Mouse (Mus musculus) urinary bladder, postnatal 25 days (tissue): Measurements from ENCODE around the gene Plekhj1.
A peak's percentile ranks its signal among the peaks of the same experiment; 100 is the strongest.
"Not testable (repeated sequence)": the region's sequence is repeated elsewhere in the genome, so short reads cannot be mapped to it uniquely, and the experiment has no call there.

Experiments used
- DNase-seq: peaks from one replicate; pipeline ENCODE4 v3.0.0; 2022; ENCODE audit warnings: low spot score

Gene Plekhj1

DNA sequence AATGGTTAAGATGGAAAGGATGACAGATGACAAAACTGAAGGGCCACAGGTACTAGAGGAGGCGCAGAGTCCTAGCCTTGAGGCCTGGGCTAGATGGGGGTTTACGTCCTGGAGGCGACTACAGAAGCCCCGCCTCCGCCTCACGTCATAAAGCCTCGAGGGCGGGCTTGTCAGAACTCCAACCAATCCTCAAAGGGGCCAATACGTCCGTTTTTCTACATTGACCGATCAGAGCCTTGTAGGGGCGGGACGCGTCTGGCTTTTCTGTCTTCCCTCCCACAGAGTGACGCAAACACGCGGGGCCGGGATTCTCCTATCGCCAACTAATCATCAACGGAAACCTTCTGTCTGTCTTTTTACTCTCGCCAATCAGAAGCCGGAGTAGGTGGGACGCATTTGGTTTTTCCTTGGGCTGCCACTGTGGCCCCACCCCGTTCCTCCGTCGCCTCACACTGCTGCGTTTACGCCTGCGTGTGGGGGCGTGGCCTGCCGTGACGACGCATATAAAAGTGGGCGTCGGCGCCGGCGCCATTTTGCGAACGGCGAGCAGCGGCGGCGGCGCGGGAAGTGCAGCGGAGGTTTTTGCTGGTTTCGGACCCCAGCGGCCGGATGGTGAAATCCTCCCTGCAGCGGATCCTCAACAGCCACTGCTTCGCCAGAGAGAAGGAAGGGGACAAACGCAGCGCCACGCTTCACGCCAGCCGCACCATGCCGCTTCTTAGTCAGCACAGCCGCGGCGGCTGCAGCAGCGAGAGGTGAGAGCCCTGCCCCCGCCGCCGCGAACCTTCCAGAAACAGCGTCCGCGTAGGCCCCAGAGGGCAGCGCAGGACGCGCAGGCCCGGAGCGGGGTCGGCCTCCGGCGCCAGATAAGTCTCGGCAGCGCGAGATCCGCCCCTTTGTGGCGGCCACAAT is 28.0 kb upstream of the Plekhj1 start, which contains the start of gene Oaz1:
Gene Oaz1 (plus strand): TSS at position 506 of the 912 bp plus-strand sequence.
- DNase-seq: peak; percentile 98

DNA sequence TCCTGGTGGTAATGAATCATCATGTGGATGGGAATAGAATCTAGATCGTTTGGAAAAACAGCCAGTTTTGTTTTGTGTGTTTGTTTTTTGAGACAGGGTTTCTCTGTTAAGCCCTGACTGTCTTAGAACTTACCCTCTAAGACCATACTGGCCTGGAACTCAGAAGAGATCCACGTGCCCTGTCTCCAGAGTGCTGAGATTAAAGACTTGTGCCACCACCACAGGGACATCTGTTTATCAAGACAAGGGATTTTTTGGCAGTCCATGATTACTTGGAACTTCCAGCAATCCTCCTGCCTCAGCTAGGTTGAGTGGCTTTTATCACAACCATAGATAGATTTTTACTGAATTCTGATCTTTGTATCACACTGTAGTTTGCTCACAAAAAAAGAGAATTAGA is 26.4 kb upstream of the Plekhj1 start:
- no peak for DNase-seq

DNA sequence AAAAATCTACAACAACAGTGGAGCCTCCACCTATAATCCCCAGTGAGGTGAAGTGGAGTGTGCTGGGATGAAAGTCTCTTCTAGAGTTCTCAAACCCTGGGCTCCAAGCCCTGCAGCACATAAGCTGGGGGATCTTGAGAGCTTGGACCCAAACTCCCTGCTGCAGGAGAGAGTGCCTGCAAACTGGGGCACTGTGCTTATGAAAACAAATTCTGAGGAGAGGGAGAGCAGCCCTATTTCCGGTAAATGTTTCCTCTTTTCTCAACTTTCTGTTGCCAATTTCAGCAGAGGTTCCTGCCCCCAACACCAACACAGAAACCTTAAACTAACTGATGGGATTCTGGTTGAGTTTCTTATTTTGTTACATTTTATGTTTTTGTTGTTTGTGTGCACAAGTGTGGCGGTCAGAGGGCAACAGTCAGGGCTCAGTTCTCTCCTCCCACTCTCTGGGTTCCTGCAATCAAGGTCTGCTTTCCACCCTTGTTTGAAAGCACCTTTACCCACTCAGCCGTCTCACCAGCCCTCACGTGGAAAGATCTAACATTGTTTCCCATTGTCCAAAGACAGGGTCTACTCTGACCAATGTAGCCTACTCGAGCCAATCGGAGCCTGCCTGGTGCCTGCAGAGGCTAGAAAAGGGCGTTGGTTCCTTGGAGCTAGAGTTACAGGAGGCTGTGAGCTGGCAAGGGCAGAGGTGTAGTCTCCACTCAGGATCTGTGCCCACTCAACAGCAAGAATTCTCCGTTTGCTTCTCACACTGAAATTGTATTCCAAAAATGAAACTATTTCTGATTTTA is 25.6 kb upstream of the Plekhj1 start:
- no peak for DNase-seq

- no peak for DNase-seq
Measured at GRCm38 (mm10) chr10:80823316-80823715, 24.9 kb upstream of the Plekhj1 start.

DNA sequence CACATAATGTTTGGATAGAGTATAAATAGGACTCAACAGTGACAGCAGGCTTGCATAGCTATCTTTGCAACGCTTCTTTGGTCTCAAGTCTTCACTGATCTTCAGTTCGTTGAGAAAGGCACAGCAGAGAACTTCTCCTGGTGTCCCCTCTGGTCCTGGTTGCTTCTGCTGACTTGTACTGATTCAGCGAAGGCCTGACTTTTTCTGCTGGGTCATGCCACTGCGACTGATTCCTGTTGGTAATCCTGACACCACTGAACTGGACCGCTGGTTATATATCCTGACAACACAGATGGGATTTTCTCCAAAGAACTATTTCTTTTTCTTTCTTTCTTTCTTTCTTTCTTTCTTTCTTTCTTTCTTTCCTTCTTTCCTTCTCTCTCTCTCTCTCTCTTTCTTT is 24.1 kb upstream of the Plekhj1 start:
- no peak for DNase-seq

DNA sequence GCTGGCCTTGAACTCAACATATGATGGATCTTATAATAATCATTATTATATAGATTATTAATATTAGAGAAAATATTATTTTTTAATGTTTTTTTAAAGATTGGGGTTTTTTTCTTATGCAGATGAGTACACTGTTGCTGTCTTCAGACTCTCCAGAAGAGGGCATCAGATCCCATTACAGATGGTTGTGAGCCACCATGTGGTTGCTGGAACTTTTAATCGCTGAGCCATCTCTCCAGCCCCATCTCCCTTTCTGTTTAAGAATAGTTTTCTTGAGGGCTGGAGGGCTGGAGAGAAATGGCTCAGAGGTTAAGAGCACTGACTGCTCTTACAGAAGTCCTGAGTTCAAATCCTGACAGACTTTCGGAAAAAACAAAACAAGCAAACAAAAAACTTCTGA is 23.6 kb upstream of the Plekhj1 start:
- no peak for DNase-seq

GRCm38 (mm10) chr10:80819406-80819805 is 21.0 kb upstream of the Plekhj1 start:
- DNase-seq: no peak

DNA sequence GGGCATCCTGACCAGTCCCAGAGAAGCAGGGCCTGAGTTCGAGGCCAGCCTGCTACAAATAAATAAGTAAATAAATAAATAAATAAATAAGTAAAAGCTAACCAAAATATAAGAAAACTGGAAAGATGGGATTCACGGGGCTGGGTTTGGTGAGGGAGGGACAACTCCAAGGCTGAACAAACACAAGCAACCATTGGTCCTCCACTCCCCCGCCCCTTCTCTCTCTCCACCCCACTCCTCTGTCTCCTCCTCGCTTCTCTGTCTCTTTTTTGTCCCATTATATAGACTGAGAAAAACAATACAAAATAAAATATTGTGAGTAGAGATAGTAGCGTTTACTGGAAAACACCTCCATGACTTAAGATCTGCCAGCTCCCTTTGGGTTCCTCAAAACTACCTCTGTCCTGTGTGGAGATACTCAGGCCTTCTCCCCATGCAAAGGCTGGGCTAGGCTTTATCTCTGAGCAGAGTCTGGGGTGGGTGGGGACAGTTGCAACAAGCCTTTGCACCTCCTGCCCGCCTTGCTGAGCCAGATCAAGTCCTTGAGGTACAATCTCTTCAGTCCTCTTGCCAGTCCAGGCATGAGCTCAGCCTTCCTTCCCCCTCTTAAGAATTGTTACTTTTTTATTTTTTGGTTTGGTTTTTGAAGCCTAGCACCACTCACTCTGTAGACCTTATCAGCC is 20.3 kb upstream of the Plekhj1 start:
- no peak for DNase-seq

DNA sequence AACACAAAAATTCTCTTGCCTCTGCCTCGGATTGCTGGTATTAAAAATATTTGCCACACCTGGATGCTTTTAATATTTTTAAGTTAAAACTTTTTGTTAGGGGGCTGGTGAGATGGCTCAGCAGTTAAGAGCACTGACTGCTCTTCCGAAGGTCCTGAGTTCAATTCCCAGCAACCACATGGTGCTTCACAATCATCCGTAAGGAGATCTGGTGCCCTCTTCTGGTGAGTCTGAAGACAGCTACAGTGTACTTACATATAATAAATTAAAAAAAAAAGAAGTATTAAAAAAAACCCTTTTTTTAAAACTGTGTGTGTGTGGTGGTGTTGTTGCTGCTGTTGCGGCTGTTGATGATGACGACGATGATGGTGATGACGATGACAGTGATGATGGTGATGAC is 19.5 kb upstream of the Plekhj1 start:
- DNase-seq: not testable (repeated sequence)

DNA sequence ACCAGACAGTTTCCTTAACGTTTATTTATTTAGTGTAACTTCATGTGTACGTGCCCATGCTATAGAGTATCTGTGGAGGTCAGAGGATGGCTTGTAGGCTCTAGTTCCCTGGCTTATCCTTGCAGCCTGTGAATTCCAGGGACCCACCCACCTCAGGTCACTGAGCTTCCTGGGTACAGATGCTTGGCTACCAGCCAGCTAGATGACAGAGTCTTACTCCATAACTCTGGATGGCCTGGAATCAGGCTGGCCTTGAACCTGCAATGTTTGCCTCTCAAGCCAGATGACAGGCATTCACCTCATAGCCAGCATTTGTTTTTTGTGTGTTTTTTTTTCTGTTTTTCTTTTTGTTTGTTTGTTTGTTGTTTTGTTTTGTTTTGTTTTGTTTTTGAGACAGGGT is 18.7 kb upstream of the Plekhj1 start:
- DNase-seq: no peak

DNA sequence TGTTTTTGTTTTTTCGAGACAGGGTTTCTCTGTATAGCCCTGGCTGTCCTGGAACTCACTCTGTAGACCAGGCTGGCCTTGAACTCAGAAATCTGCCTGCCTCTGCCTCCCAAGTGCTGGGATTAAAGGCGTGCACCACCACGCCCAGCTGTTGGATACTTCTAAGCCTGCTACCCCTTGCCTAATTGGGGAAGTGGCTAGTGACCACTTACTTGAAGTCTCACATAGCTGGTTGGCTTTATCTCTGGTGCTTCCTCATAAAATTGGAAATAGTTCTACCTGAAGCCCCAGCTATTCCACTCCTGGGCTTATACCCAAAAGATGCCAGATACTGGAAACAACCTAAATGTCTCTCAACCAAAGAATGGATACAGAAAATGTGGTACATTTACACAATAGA is 17.9 kb upstream of the Plekhj1 start:
- not testable (repeated sequence) for DNase-seq

DNA sequence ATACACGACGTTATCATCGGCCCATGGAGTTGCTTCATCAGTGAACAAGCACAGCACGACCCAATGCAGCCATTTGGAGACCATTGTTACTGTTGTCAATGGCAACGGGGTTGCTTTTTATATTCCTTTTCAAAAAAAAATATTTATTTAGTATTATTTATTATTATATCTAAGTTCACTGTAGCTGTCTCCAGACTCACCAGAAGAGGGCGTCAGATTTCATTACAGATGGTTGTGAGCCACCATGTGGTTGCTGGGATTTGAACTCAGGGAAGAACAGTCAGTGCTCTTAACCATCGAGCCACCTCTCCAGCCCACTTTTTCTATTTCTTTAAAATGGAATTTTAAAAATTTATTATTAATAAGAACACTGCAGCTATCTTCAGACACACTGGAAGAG is 16.4 kb upstream of the Plekhj1 start:
- no peak for DNase-seq

GRCm38 (mm10) chr10:80813366-80813765 is 14.9 kb upstream of the Plekhj1 start, which contains the start of gene Jsrp1:
Jsrp1 (minus strand) TSS chr10:80813498.
- DNase-seq: no peak

DNA sequence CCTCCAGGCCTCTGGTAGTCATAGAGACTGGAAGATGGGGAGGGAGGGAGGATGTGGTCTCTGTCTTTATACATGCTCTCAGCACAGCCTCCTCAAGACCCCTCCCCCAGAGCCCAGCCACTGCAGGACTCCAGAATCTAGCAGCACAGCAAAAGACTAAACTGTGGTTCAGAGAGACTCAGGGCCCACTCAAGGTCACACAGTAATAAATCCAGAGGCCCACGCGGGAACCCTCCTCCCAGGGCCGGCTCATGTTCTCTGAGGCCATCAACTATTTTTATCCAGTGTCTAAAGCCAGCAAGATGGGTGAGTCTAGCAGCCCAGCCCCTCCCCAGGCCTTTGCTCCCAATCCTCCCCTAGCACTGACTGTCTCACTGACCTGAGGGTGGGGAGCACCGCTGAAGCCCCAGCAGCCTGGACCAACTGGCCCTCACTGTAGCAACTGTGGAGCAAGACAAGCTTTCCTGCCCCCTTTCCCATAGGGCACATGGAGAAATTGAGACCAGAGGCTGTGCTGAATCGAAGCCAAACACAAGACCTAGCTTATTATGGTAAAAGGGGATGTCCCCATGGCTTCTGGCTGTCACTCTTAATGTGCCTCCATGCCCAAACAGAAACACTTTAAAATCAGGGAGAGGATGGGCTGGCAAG is 14.1 kb upstream of the Plekhj1 start:
- DNase-seq: no peak

DNA sequence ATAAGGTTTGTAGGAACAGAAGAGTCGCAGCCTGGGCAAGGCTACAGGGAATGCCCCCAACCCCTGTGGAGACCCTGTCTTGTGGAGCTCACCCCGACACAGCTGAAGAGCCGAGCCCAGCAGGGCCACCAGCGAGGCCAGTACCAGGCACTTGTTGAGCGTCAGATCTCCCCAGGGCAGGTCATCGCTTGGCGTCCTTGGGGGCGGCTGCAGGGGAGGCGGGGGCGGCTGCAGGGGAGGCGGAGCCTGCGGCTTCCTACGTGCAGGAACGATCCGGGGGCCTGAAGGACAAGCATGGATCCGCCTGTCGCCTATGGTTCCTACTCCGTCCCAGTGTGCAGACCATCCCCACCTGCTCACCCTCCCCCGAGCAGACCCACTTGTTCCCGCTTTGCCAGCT is 11.7 kb upstream of the Plekhj1 start:
- DNase-seq: no peak

- DNase-seq: no peak
Measured at GRCm38 (mm10) chr10:80808985-80809632, 10.7 kb upstream of the Plekhj1 start.

GRCm38 (mm10) chr10:80808099-80808984 is 9.9 kb upstream of the Plekhj1 start:
- no peak for DNase-seq

GRCm38 (mm10) chr10:80807057-80807627 is 8.7 kb upstream of the Plekhj1 start:
- peak; percentile 53 for DNase-seq

GRCm38 (mm10) chr10:80806341-80807056 is 8.1 kb upstream of the Plekhj1 start:
- no peak for DNase-seq
